Mouse (Mus musculus): ENCODE measurements around the gene March9. TPM values are rescaled to one million over a fixed set of nuclear protein-coding genes. Genes with fewer than 3 reads are reported as not detected.
"Not testable (repeated sequence)": the region's sequence is repeated elsewhere in the genome, so short reads cannot be mapped to it uniquely, and the experiment has no call there.

March9 gene
- polyA plus RNA-seq, 1 experiment = 5.4 TPM

DNA sequence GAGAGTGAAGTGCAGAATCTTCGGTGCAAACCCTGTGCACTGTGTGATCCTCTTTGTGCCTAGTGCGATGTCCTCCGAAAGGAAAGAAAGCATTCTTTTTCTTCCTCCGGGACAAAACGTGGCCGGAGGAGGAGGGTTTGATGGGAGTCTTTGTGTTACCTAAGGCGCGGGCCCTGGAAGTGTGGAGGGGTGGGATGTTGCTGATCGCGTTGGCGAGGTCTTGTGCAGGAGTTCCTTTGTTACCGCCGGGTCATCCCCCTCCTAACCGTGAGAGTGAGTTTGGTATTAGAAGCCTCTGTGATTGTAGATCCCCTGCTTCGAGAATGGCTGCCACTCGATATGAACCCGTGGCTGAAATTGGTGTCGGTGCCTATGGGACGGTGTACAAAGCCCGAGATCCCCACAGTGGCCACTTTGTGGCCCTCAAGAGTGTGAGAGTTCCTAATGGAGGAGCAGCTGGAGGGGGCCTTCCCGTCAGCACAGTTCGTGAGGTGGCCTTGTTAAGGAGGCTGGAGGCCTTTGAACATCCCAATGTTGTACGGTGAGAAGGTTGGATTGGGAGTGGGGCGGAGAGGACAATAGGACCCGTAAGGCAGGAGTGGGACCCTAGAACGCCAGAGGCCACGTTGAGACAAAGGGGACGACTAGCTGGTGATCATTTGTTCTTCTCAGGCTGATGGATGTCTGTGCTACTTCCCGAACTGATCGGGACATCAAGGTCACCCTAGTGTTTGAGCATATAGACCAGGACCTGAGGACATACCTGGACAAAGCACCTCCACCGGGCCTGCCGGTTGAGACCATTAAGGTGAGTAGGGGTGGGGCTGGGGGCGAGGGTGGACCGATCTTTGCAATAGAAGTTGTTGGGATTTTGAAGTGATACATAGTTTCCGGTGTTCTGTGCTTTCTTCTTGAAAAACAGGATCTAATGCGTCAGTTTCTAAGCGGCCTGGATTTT, 4.2 kb upstream of the March9 start:
- Histone ChIP-seq H3K4me3 (replicated peaks; ENCODE audit: extremely low read depth, low read depth, low read length) (peak overlapping the region; percentile 84), H3K4me1 (ENCODE audit: control insufficient read depth, insufficient read depth, low read length) (peaks cover 12% of the 10 kb centered on the region; the same call in 1 of the 2 replicates)
- no peak for TF ChIP-seq CTCF (IDR thresholded peaks at IDR 0.05; ENCODE audit: insufficient read depth, low read length)
- 9% methylated on average over 37 of the region's 37 CpGs for WGBS
- peak; percentile 31 for DNase-seq

DNA sequence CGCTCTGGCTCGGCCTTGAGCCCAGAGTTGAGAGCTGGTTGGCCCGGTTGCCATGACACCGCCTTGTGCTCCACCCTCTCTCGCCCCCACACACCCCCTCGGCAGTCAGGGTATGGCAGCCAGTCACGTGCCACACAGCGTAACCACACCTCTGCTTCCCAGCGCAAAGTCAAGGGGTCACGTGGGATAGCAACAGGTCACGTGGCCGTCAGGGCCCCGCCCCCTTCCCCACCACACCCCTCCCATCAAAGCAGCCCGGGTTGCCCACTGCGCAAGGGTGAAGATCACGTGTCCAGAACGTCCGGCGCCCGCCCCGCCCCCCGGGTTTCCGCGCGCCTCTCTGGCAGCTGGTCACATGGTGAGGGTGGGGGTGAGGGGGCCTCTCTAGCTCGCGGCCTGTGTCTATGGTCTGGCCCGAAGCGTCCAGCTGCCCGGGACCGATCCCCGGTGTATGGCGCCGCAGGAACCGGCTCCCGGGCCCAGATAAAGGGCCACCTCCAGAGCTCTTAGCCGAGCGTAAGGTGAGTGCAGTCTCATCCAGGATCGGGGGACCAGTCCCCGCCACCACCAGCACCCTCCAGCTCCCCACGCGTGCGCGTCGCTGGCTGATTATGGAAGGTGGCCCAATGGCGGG, 3.4 kb upstream of the March9 start, which contains the start of gene Cdk4:
Gene Cdk4, plus strand, starts transcription at position 296 of the 634 bp plus-strand sequence.
- Histone ChIP-seq H3K4me3 (replicated peaks; ENCODE audit: extremely low read depth, low read depth, low read length) (peak within 1 kb of the TSS; percentile 84), H3K4me1 (ENCODE audit: control insufficient read depth, insufficient read depth, low read length) (peaks cover 9% of the 10 kb centered on the region; the same call in 1 of the 2 replicates)
- WGBS = under 1% methylated on average over 46 of the region's 46 CpGs
- peak; percentile 95 for DNase-seq
- TF ChIP-seq CTCF (IDR thresholded peaks at IDR 0.05; ENCODE audit: insufficient read depth, low read length) = no peak
- TF ChIP-seq POLR2A (IDR thresholded peaks at IDR 0.05; ENCODE audit: borderline replicate concordance, extremely low read depth, low read depth, low read length) = peak; percentile 66

DNA sequence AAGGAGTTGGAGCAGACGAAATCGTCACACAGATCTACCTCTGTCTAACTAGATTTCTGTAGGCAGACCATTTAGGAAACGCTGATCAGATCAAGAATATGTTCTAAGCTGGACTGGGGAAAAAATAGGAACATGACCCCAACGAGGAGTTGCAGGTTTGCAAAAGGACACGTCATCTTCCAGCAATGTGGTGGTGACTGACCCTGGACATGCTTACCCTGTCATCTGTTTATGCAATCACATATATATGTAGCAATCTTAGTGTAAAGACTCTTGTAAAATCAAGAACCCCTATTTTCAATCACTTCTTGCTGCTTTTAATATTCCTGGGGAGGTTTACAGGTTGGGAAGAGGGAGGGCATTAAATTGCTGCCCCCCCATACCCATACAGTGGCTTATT, 2.5 kb upstream of the March9 start:
- WGBS = 57% methylated on average over 5 of the region's 5 CpGs
- TF ChIP-seq CTCF (IDR thresholded peaks at IDR 0.05; ENCODE audit: insufficient read depth, low read length) (no peak), POLR2A (IDR thresholded peaks at IDR 0.05; ENCODE audit: borderline replicate concordance, extremely low read depth, low read depth, low read length) (no peak)
- Histone ChIP-seq H3K4me3 (replicated peaks; ENCODE audit: extremely low read depth, low read depth, low read length) (no peak overlapping the region), H3K4me1 (ENCODE audit: control insufficient read depth, insufficient read depth, low read length) (peaks cover 9% of the 10 kb centered on the region; the same call in 1 of the 2 replicates)
- no peak for DNase-seq

DNA sequence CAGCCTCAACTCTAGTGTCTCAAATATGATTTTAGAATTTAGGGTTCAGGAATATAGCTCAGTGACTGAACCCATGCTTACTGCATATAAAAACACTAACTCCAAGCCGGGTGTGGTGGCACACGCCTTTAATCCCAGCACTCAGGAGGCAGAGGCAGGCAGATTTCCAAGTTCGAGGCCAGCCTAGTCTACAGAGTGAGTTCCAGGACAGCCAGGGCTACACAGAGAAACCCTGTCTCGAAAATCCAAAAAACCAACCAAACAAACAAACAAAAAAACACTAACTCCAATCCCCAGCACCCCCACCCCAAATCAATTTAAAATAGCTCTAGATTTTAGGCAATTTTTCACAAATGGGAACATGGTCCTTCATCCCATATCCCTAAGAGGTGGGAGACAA, 2.1 kb upstream of the March9 start:
- DNase-seq; H3K4me3 ChIP-seq (replicated peaks; ENCODE audit: extremely low read depth, low read depth, low read length); H3K4me1 ChIP-seq (ENCODE audit: control insufficient read depth, insufficient read depth, low read length): not testable (repeated sequence)
- 73% methylated on average over 4 of the region's 4 CpGs for WGBS

DNA sequence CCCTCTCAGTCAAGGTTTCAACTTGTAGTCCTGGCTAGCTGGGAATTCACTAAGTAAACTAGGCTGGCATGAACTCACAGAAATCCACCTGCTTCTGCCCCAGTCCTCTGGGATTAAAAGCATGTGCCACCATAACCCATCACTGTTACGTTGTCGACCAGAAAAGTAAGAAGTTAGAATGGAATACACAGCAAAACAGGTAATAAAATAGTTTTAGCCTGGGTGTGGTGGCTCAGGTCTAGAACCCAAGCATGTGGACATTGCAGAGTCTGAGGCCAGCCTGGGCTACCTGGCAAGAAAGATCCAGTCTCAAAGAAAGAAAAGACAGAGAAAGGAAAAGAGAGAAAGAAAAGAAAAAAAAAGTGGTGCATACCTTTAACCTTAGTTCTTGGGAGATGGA, 1.5 kb upstream of the March9 start:
- Histone ChIP-seq H3K4me3 (replicated peaks; ENCODE audit: extremely low read depth, low read depth, low read length) (no peak overlapping the region), H3K4me1 (ENCODE audit: control insufficient read depth, insufficient read depth, low read length) (peaks cover 9% of the 10 kb centered on the region; the same call in 1 of the 2 replicates)
- WGBS = 82% methylated on average over 2 of the region's 2 CpGs
- DNase-seq = no peak
- TF ChIP-seq POLR2A (IDR thresholded peaks at IDR 0.05; ENCODE audit: borderline replicate concordance, extremely low read depth, low read depth, low read length) = no peak
- TF ChIP-seq CTCF (IDR thresholded peaks at IDR 0.05; ENCODE audit: insufficient read depth, low read length) = no peak

DNA sequence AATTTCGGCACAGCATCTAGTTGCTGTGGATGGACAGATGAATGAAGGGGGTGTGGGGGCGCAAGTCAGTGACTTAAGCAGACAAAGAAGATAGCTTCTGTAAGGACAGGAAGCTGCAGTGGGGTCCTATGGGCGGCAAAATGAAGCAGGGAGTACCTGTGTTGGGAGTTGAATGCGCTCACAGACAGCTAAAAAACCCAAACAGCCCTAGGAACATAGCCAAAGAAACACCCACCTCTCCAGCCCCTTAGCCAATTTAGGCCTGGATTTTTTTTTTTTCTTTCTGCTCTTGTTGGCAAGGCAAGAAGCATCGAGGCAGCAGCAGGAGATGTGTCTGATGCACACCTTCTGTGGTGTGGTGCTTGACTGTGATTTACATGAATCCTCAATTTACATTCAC, 1.1 kb upstream of the March9 start:
- WGBS = 67% methylated on average over 5 of the region's 5 CpGs
- DNase-seq = no peak
- TF ChIP-seq POLR2A (IDR thresholded peaks at IDR 0.05; ENCODE audit: borderline replicate concordance, extremely low read depth, low read depth, low read length) (no peak), CTCF (IDR thresholded peaks at IDR 0.05; ENCODE audit: insufficient read depth, low read length) (no peak)
- peaks cover 9% of the 10 kb centered on the region; the same call in 1 of the 2 replicates for H3K4me1 ChIP-seq (ENCODE audit: control insufficient read depth, insufficient read depth, low read length)
- no peak overlapping the region for H3K4me3 ChIP-seq (replicated peaks; ENCODE audit: extremely low read depth, low read depth, low read length)

DNA sequence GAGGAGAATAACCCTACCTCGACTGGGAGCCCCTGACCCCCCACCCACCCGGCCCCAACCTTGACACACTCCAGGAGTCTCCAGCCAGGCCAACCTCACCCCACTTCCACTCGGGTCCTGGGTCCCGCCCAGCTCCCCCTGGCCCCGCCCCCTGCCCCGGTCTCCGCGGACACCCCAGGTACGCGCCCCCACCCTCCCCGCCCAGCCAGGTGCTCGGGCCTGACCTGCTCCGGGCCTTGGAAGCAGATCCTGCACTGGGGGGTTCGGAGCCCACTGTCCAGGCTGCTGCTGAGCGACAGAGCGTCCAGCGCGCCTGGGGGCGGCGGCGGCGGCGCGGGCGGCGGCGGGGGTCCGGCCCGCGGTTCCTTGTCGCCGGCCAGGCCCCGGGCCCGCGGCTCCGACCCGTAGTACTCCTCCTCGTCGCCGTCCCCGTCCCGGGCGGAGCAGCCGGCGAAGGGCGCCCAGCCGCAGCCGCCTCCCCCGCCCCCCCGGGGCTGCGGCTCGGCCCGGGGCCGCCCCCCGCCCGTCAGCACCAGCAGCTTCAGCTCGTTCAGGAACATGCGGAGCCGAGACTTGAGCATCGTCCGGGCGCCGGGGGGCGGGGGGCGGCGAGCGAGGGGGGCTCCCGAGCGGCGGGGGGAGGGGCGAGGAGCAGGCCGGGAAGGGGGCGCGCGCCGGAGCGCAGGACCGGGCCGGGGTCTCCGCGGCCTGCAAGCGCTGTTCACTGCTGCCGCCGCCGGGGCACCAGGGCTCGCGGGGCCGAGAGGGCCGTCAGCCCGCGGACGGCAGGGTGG, 613 bp downstream of the March9 start:
- no peak for TF ChIP-seq POLR2A (IDR thresholded peaks at IDR 0.05; ENCODE audit: borderline replicate concordance, extremely low read depth, low read depth, low read length)
- TF ChIP-seq CTCF (IDR thresholded peaks at IDR 0.05; ENCODE audit: insufficient read depth, low read length) = no peak
- H3K4me1 ChIP-seq (ENCODE audit: control insufficient read depth, insufficient read depth, low read length) = peaks cover 4% of the 10 kb centered on the region; the same call in 1 of the 2 replicates
- WGBS = 1% methylated on average over 77 of the region's 92 CpGs
- DNase-seq = no peak
- H3K4me3 ChIP-seq (replicated peaks; ENCODE audit: extremely low read depth, low read depth, low read length) = peak overlapping the region; percentile 53

DNA sequence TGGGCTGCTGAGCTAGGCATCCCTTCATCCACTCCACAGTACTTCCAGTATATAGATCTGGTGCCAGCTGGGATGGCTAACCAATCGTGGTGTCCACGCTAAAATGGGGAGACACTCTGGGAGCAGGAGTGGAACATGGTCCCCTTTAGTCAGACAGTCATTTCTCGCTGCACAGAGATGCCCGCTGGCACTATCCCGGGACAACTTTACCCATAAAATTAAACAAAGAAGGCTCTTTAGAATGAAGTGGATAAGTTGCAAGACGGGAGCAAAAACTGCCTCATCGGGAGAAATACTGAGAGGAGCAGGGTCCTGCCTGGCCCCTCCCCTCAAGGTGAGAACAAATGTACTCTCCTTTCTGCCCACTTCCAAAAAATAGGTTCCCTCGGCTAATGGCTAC, 1.3 kb downstream of the March9 start:
- no peak for DNase-seq
- Histone ChIP-seq H3K4me1 (ENCODE audit: control insufficient read depth, insufficient read depth, low read length) (0 out of 2 replicates have a peak, but pooled peaks cover 2% of the 10 kb centered on the region), H3K4me3 (replicated peaks; ENCODE audit: extremely low read depth, low read depth, low read length) (peak overlapping the region; percentile 9)
- WGBS = 8% methylated on average over 8 of the region's 8 CpGs
- TF ChIP-seq POLR2A (IDR thresholded peaks at IDR 0.05; ENCODE audit: borderline replicate concordance, extremely low read depth, low read depth, low read length) = no peak
- no peak for TF ChIP-seq CTCF (IDR thresholded peaks at IDR 0.05; ENCODE audit: insufficient read depth, low read length)

DNA sequence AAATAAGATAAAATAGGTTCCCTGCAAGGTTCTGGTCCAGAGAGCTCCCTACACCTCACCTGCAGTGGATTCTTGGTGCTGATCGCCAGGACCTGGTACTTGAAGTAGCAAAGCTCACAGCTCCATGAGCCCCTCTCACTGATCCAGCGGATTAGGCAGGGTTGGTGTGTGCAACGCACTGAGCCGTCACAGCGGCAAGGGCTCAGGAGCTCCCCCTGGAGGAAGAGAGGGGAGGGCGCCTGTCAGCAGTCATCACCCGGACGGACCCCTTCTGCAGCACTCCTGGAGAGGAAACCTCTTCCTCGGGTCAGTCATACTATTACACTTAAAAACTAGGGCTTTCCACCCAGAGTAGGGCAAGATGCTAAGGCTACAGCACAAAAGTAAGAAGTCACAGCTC, 1.8 kb downstream of the March9 start:
- Histone ChIP-seq H3K4me1 (ENCODE audit: control insufficient read depth, insufficient read depth, low read length) (0 out of 2 replicates have a peak, but pooled peaks cover 2% of the 10 kb centered on the region), H3K4me3 (replicated peaks; ENCODE audit: extremely low read depth, low read depth, low read length) (no peak overlapping the region)
- TF ChIP-seq POLR2A (IDR thresholded peaks at IDR 0.05; ENCODE audit: borderline replicate concordance, extremely low read depth, low read depth, low read length) = no peak
- peak; percentile 93 for TF ChIP-seq CTCF (IDR thresholded peaks at IDR 0.05; ENCODE audit: insufficient read depth, low read length)
- under 1% methylated on average over 9 of the region's 9 CpGs for WGBS
- peak; percentile 74 for DNase-seq
